Mouse (Mus musculus): ENCODE results near the gene Kcnc3.

- TF ChIP-seq CTCF (conservative IDR thresholded peaks at IDR 0.05; ENCODE audit: low read length) (no peak), POU5F1 (IDR thresholded peaks at IDR 0.05; ENCODE audit: borderline replicate concordance, low read length) (no peak)
Measured at GRCm38 (mm10) chr7:44626966-44627365, 36.5 kb downstream of the Kcnc3 start.

All from E14TG2a.4 (cell line).